Mouse (Mus musculus): ENCODE results near the gene Lin7b. TPM values are rescaled to one million over a fixed set of nuclear protein-coding genes. Genes with fewer than 3 reads are reported as not detected.

Lin7b gene
- polyA plus RNA-seq, 1 experiment: not detected

- H3K27me3 ChIP-seq (ENCODE audit: control insufficient read depth): peaks cover 100% of the 10 kb centered on the region
- TF ChIP-seq GATA1 (IDR thresholded peaks at IDR 0.05; ENCODE audit: low read length): no peak
- TF ChIP-seq TAL1 (IDR thresholded peaks at IDR 0.05; ENCODE audit: low read length): no peak
- H3K4me1 ChIP-seq (ENCODE audit: control insufficient read depth): peaks cover 14% of the 10 kb centered on the region
- no peaks in the 10 kb centered on the region for H3K36me3 ChIP-seq (ENCODE audit: control insufficient read depth)
- H3K9me3 ChIP-seq (ENCODE audit: control insufficient read depth, low read length): peaks cover 10% of the 10 kb centered on the region; the same call in 1 of the 2 replicates
- no peak overlapping the region for H3K4me3 ChIP-seq (replicated peaks)
Measured at GRCm38 (mm10) chr7:45409497-45410163, 39.2 kb upstream of the Lin7b start.

GRCm38 (mm10) chr7:45408949-45409348 is 38.6 kb upstream of the Lin7b start:
- no peaks in the 10 kb centered on the region for H3K36me3 ChIP-seq (ENCODE audit: control insufficient read depth)
- peaks cover 11% of the 10 kb centered on the region for H3K4me1 ChIP-seq (ENCODE audit: control insufficient read depth)
- peaks cover 93% of the 10 kb centered on the region for H3K27me3 ChIP-seq (ENCODE audit: control insufficient read depth)
- no peak for TF ChIP-seq TAL1 (IDR thresholded peaks at IDR 0.05; ENCODE audit: low read length)
- TF ChIP-seq GATA1 (IDR thresholded peaks at IDR 0.05; ENCODE audit: low read length): no peak
- peaks cover 8% of the 10 kb centered on the region; the same call in 1 of the 2 replicates for H3K9me3 ChIP-seq (ENCODE audit: control insufficient read depth, low read length)
- H3K4me3 ChIP-seq (replicated peaks): no peak overlapping the region

- peaks cover 5% of the 10 kb centered on the region for H3K4me1 ChIP-seq (ENCODE audit: control insufficient read depth)
- TF ChIP-seq TAL1 (IDR thresholded peaks at IDR 0.05; ENCODE audit: low read length) (no peak), GATA1 (IDR thresholded peaks at IDR 0.05; ENCODE audit: low read length) (no peak)
- H3K9me3 ChIP-seq (ENCODE audit: control insufficient read depth, low read length): peaks cover 8% of the 10 kb centered on the region; the same call in 1 of the 2 replicates
- peaks cover 87% of the 10 kb centered on the region for H3K27me3 ChIP-seq (ENCODE audit: control insufficient read depth)
- no peak overlapping the region for H3K4me3 ChIP-seq (replicated peaks)
- no peaks in the 10 kb centered on the region for H3K36me3 ChIP-seq (ENCODE audit: control insufficient read depth)
Measured at GRCm38 (mm10) chr7:45408351-45408750, 38.0 kb upstream of the Lin7b start.

- Histone ChIP-seq H3K36me3 (ENCODE audit: control insufficient read depth) (no peaks in the 10 kb centered on the region), H3K4me1 (ENCODE audit: control insufficient read depth) (peaks cover 4% of the 10 kb centered on the region; the same call in 1 of the 2 replicates), H3K27me3 (ENCODE audit: control insufficient read depth) (peaks cover 85% of the 10 kb centered on the region), H3K9me3 (ENCODE audit: control insufficient read depth, low read length) (peaks cover 8% of the 10 kb centered on the region; the same call in 1 of the 2 replicates), H3K4me3 (replicated peaks) (no peak overlapping the region)
- no peak for TF ChIP-seq GATA1 (IDR thresholded peaks at IDR 0.05; ENCODE audit: low read length)
- TF ChIP-seq TAL1 (IDR thresholded peaks at IDR 0.05; ENCODE audit: low read length): no peak
Measured at GRCm38 (mm10) chr7:45407836-45408235, 37.5 kb upstream of the Lin7b start.

GRCm38 (mm10) chr7:45406157-45407156 is 36.1 kb upstream of the Lin7b start:
- Histone ChIP-seq H3K9me3 (ENCODE audit: control insufficient read depth, low read length) (peaks cover 8% of the 10 kb centered on the region; the same call in 1 of the 2 replicates), H3K36me3 (ENCODE audit: control insufficient read depth) (no peaks in the 10 kb centered on the region), H3K4me3 (replicated peaks) (no peak overlapping the region), H3K4me1 (ENCODE audit: control insufficient read depth) (peaks cover 4% of the 10 kb centered on the region; the same call in 1 of the 2 replicates), H3K27me3 (ENCODE audit: control insufficient read depth) (peaks cover 84% of the 10 kb centered on the region)
- TF ChIP-seq TAL1 (IDR thresholded peaks at IDR 0.05; ENCODE audit: low read length) (no peak), GATA1 (IDR thresholded peaks at IDR 0.05; ENCODE audit: low read length) (no peak)

GRCm38 (mm10) chr7:45405091-45406075 is 35.0 kb upstream of the Lin7b start, which contains the start of gene Kcna7:
TSS of gene Kcna7 (plus strand) at chr7:45405653.
- no peak within 1 kb of the TSS for H3K4me3 ChIP-seq (replicated peaks)
- peaks cover 4% of the 10 kb centered on the region; the same call in 1 of the 2 replicates for H3K4me1 ChIP-seq (ENCODE audit: control insufficient read depth)
- H3K27me3 ChIP-seq (ENCODE audit: control insufficient read depth): peaks cover 73% of the 10 kb centered on the region
- H3K9me3 ChIP-seq (ENCODE audit: control insufficient read depth, low read length): peaks cover 8% of the 10 kb centered on the region; the same call in 1 of the 2 replicates
- TF ChIP-seq TAL1 (IDR thresholded peaks at IDR 0.05; ENCODE audit: low read length): no peak
- no peak for TF ChIP-seq GATA1 (IDR thresholded peaks at IDR 0.05; ENCODE audit: low read length)
- H3K36me3 ChIP-seq (ENCODE audit: control insufficient read depth): no peaks in the 10 kb centered on the region

- Histone ChIP-seq H3K27me3 (ENCODE audit: control insufficient read depth) (peaks cover 56% of the 10 kb centered on the region), H3K9me3 (ENCODE audit: control insufficient read depth, low read length) (peaks cover 8% of the 10 kb centered on the region; the same call in 1 of the 2 replicates), H3K4me3 (replicated peaks) (no peak overlapping the region), H3K4me1 (ENCODE audit: control insufficient read depth) (peaks cover 4% of the 10 kb centered on the region; the same call in 1 of the 2 replicates), H3K36me3 (ENCODE audit: control insufficient read depth) (no peaks in the 10 kb centered on the region)
- TF ChIP-seq GATA1 (IDR thresholded peaks at IDR 0.05; ENCODE audit: low read length) (no peak), TAL1 (IDR thresholded peaks at IDR 0.05; ENCODE audit: low read length) (no peak)
Measured at GRCm38 (mm10) chr7:45403532-45404261, 33.3 kb upstream of the Lin7b start.
